Mouse (Mus musculus): ENCODE results near the gene Kcng1.

Gene Kcng1

GRCm38 (mm10) chr2:168281582-168281981 lies at the start of gene Kcng1:
Gene Kcng1, minus strand, starts transcription at chr2:168281736.
- no peak for TF ChIP-seq GATA4 (IDR thresholded peaks at IDR 0.05; ENCODE audit: insufficient replicate concordance, low read length)

- no peak for TF ChIP-seq GATA4 (IDR thresholded peaks at IDR 0.05; ENCODE audit: insufficient replicate concordance, low read length)
These were observed 49.0 kb upstream of the Kcng1 start for GRCm38 (mm10) chr2:168330421-168331070.

- TF ChIP-seq GATA4 (IDR thresholded peaks at IDR 0.05; ENCODE audit: insufficient replicate concordance, low read length): no peak
These were observed 40.3 kb upstream of the Kcng1 start for GRCm38 (mm10) chr2:168321716-168322374.

- no peak for TF ChIP-seq GATA4 (IDR thresholded peaks at IDR 0.05; ENCODE audit: insufficient replicate concordance, low read length)
These were observed 39.0 kb upstream of the Kcng1 start for GRCm38 (mm10) chr2:168320388-168321182.

- TF ChIP-seq GATA4 (IDR thresholded peaks at IDR 0.05; ENCODE audit: insufficient replicate concordance, low read length): no peak
These were observed 33.3 kb upstream of the Kcng1 start for GRCm38 (mm10) chr2:168314646-168315446.

- no peak for TF ChIP-seq GATA4 (IDR thresholded peaks at IDR 0.05; ENCODE audit: insufficient replicate concordance, low read length)
These were observed 31.0 kb upstream of the Kcng1 start for GRCm38 (mm10) chr2:168312504-168312903.

- TF ChIP-seq GATA4 (IDR thresholded peaks at IDR 0.05; ENCODE audit: insufficient replicate concordance, low read length): no peak
These were observed 29.5 kb upstream of the Kcng1 start for GRCm38 (mm10) chr2:168311006-168311405.

GRCm38 (mm10) chr2:168308916-168309315 lies 27.4 kb upstream of the Kcng1 start:
- TF ChIP-seq GATA4 (IDR thresholded peaks at IDR 0.05; ENCODE audit: insufficient replicate concordance, low read length): no peak

GRCm38 (mm10) chr2:168299650-168300049 lies 18.1 kb upstream of the Kcng1 start:
- no peak for TF ChIP-seq GATA4 (IDR thresholded peaks at IDR 0.05; ENCODE audit: insufficient replicate concordance, low read length)

- no peak for TF ChIP-seq GATA4 (IDR thresholded peaks at IDR 0.05; ENCODE audit: insufficient replicate concordance, low read length)
These were observed 15.0 kb upstream of the Kcng1 start for GRCm38 (mm10) chr2:168296530-168296929.

GRCm38 (mm10) chr2:168292521-168292920 lies 11.0 kb upstream of the Kcng1 start:
- no peak for TF ChIP-seq GATA4 (IDR thresholded peaks at IDR 0.05; ENCODE audit: insufficient replicate concordance, low read length)

GRCm38 (mm10) chr2:168292041-168292440 lies 10.5 kb upstream of the Kcng1 start:
- no peak for TF ChIP-seq GATA4 (IDR thresholded peaks at IDR 0.05; ENCODE audit: insufficient replicate concordance, low read length)

GRCm38 (mm10) chr2:168289851-168290250 lies 8.3 kb upstream of the Kcng1 start:
- TF ChIP-seq GATA4 (IDR thresholded peaks at IDR 0.05; ENCODE audit: insufficient replicate concordance, low read length): no peak

- no peak for TF ChIP-seq GATA4 (IDR thresholded peaks at IDR 0.05; ENCODE audit: insufficient replicate concordance, low read length)
These were observed 7.5 kb upstream of the Kcng1 start for GRCm38 (mm10) chr2:168289016-168289415.

GRCm38 (mm10) chr2:168286987-168287386 lies 5.5 kb upstream of the Kcng1 start:
- no peak for TF ChIP-seq GATA4 (IDR thresholded peaks at IDR 0.05; ENCODE audit: insufficient replicate concordance, low read length)

Measured in liver, adult (tissue).